Mouse (Mus musculus) cortical plate, adult 2 months (tissue): Measurements from ENCODE around the gene Aff3.

Experiments used
- CTCF ChIP-seq: fragments of 200-500 bp; IDR thresholded peaks from 2 replicates; pipeline ENCODE4 v1.5.1; 2011; ENCODE audit warnings: mild to moderate bottlenecking, control low read depth, low read length; ENCODE audit not compliant: insufficient read depth; ENCODE audit errors: extremely low read depth
- POLR2A ChIP-seq: fragments of 200-500 bp; IDR thresholded peaks from 2 replicates; pipeline ENCODE4 v1.6.1; 2011; ENCODE audit warnings: mild to moderate bottlenecking, low read length, control low read depth; ENCODE audit not compliant: insufficient read depth; ENCODE audit errors: extremely low read depth

DNA sequence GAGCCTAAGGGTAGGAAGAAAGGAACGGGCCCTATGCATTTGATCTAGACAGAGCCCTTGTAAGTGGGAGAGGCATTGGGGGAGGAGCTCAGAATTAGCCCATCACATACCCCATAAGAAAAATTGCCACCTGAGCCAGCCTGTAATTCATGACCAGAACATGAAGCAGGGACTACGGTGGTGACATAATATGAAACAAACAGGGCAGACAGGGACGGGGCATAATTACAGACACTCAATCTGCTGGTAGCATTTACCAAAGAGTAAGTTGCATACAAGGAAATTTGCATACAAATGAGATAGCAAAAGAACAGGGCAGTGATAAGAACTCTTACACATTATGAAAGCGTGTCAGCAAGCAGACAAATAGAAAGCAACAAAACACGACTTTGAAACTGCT is 6.3 kb upstream of the Aff3 start:
- TF ChIP-seq CTCF (no peak), POLR2A (no peak)
